Mouse (Mus musculus) liver, adult 2 months (tissue): Measurements from ENCODE around the gene Rpl34. TPM values are rescaled to one million over a fixed set of nuclear protein-coding genes. Genes with fewer than 3 reads are reported as not detected.

Source experiments
- DNase-seq: peaks from one replicate; pipeline ENCODE4 v3.0.0-alpha.2; 2011; ENCODE audit warnings: low read depth, low spot score; ENCODE audit errors: extremely low read depth
- H3K27ac ChIP-seq: fragments of 200-500 bp; replicated peaks from 2 replicates; pipeline ENCODE4 v1.5.1; 2012; ENCODE audit warnings: low read depth, mild to moderate bottlenecking, control low read depth, inconsistent platforms, low read length; ENCODE audit not compliant: insufficient read depth
- H3K27me3 ChIP-seq: fragments of 200-500 bp; 2 replicates; pipeline ENCODE4 v1.6.1; 2012; ENCODE audit warnings: mild to moderate bottlenecking, moderate library complexity, low read length, inconsistent platforms; ENCODE audit not compliant: control insufficient read depth, insufficient read depth
- H3K36me3 ChIP-seq: fragments of 200-500 bp; 2 replicates; pipeline ENCODE4 v1.6.1; 2012; ENCODE audit warnings: low read length, inconsistent platforms; ENCODE audit not compliant: control insufficient read depth, insufficient read depth
- H3K4me1 ChIP-seq: fragments of 200-500 bp; 2 replicates; pipeline ENCODE4 v1.6.1; 2011; ENCODE audit warnings: low read length; ENCODE audit not compliant: control insufficient read depth, insufficient read depth
- H3K4me3 ChIP-seq: fragments of 200-500 bp; 2 replicates; pipeline ENCODE4 v1.5.1; 2011; ENCODE audit warnings: low read depth, mild to moderate bottlenecking, control low read depth, low read length, moderate library complexity; ENCODE audit not compliant: insufficient read depth
- H3K79me2 ChIP-seq: fragments of 200-500 bp; 2 replicates; pipeline ENCODE4 v1.6.1; 2012; ENCODE audit warnings: inconsistent platforms, mild to moderate bottlenecking, low read length, moderate library complexity; ENCODE audit not compliant: control insufficient read depth, insufficient read depth
- H3K9ac ChIP-seq: fragments of 200-500 bp; 2 replicates; pipeline ENCODE4 v1.6.1; 2012; ENCODE audit warnings: low read depth, mild to moderate bottlenecking, control low read depth, inconsistent platforms, low read length
- CTCF ChIP-seq: fragments of 200-500 bp; IDR thresholded peaks from 2 replicates; pipeline ENCODE4 v1.5.1; 2011; ENCODE audit warnings: low read depth, low read length, control low read depth
- POLR2A ChIP-seq: fragments of 200-500 bp; IDR thresholded peaks from 2 replicates; pipeline ENCODE4 v1.6.1; 2011; ENCODE audit warnings: low read length, control low read depth; ENCODE audit not compliant: insufficient read depth; ENCODE audit errors: extremely low read depth
- WGBS: fragments of 180-500 bp; shearing (Covaris S2); methylation state at CpG from one replicate; pipeline ENCODE4 v1.1.7; 2018; 5-methylcytosine and 5-hydroxymethylcytosine counted together
- polyA plus RNA-seq: library from polyadenylated mRNA; depleted of rRNA; stranded (reverse); fragments of >200 nt; gene quantifications from 2 replicates; pipeline ENCODE4 v1.2.3, GENCODE M21; 2012
- total RNA-seq: library from RNA; depleted of rRNA; stranded (reverse); fragments of >200 nt; gene quantifications from 2 replicates; pipeline ENCODE4 v1.2.3, GENCODE M21; 2014

Rpl34 gene
- total and polyA plus RNA-seq, 2 experiments = 420 to 688 TPM

- Histone ChIP-seq H3K27ac (no peak overlapping the region), H3K4me3 (no peak overlapping the region), H3K79me2 (no peaks in the 10 kb centered on the region), H3K4me1 (no peaks in the 10 kb centered on the region), H3K9ac (no peak overlapping the region), H3K27me3 (no peaks in the 10 kb centered on the region), H3K36me3 (no peaks in the 10 kb centered on the region)
- TF ChIP-seq CTCF (no peak), POLR2A (no peak)
- no peak for DNase-seq
- 88% methylated on average over 8 of the region's 8 CpGs for WGBS
Measured at GRCm38 (mm10) chr3:130757117-130757852, 27.1 kb upstream of the Rpl34 start.

DNA sequence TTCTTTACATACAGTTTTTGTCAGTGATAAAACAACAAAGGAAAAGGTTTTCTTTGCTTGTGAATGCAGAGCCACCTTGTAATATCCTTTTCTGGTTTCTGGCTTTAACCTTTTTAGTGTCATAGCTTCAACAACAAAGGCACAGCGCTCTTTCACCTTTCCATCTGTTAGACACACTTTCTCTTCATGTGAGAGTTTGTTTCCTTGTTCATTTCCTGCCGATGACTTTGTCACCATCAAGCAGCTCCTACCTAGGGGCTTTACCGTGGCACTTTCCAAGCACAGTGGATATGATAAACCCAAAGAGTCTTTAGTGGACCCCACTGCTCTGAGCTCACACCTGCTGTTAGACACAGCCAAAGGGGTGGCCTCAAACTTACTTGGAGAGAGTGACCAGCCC lies 19.0 kb upstream of the Rpl34 start:
- 87% methylated on average over 3 of the region's 3 CpGs for WGBS
- H3K27me3 ChIP-seq = no peaks in the 10 kb centered on the region

GRCm38 (mm10) chr3:130746673-130747619 lies 16.7 kb upstream of the Rpl34 start:
- no peaks in the 10 kb centered on the region for H3K4me1 ChIP-seq
- no peak overlapping the region for H3K27ac ChIP-seq
- H3K9ac ChIP-seq = no peak overlapping the region
- no peaks in the 10 kb centered on the region for H3K79me2 ChIP-seq
- no peaks in the 10 kb centered on the region for H3K36me3 ChIP-seq
- TF ChIP-seq CTCF (no peak), POLR2A (no peak)
- H3K27me3 ChIP-seq = no peaks in the 10 kb centered on the region
- 82% methylated on average over 10 of the region's 10 CpGs for whole genome bisulfite sequencing
- no peak for DNase-seq
- no peak overlapping the region for H3K4me3 ChIP-seq

More for the DNA sequence above, 19.0 kb upstream of the Rpl34 start:
- Histone ChIP-seq H3K4me3 (no peak overlapping the region), H3K36me3 (no peaks in the 10 kb centered on the region), H3K79me2 (no peaks in the 10 kb centered on the region), H3K9ac (no peak overlapping the region), H3K4me1 (no peaks in the 10 kb centered on the region), H3K27ac (no peak overlapping the region)
- TF ChIP-seq POLR2A (no peak), CTCF (no peak)
- no peak for DNase-seq

DNA sequence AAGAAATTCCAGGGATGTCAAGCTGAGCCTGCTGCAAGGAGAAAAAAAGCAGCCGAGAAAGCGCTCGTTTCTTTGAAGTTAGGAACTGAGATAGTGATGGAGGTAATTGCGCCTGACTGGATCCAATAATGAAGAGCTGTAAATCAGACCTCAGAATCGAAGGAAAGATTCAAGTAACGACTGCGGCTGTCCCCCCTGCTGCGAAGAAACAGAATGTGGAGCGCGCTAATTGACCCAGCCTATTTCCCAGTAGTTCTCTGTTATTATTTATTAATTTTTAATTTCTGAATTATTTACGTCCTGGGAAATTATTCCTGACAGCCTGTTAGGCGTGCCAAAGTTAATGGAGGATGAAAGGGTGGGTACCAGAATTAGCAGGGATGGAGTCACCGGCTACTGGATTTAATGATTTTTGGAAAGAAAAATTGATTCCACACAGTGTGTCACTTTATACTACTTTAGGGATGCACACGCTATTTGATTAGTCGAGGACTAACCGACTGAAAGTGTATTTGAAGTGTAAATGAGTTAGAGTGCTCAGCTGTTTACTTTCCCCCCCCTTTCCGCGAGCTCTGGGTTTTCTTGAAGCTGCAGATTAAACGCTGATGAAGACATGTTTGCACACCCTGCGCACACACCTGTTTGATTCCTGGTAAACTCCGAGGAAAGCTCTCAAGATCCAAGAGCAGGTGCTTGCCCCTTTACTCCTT lies 7.6 kb upstream of the Rpl34 start:
- Histone ChIP-seq H3K27ac (no peak overlapping the region), H3K4me1 (no peaks in the 10 kb centered on the region), H3K27me3 (no peaks in the 10 kb centered on the region), H3K79me2 (no peaks in the 10 kb centered on the region), H3K9ac (no peak overlapping the region), H3K36me3 (no peaks in the 10 kb centered on the region), H3K4me3 (no peak overlapping the region)
- no peak for DNase-seq
- TF ChIP-seq POLR2A (no peak), CTCF (no peak)
- 44% methylated on average over 21 of the region's 21 CpGs for WGBS

DNA sequence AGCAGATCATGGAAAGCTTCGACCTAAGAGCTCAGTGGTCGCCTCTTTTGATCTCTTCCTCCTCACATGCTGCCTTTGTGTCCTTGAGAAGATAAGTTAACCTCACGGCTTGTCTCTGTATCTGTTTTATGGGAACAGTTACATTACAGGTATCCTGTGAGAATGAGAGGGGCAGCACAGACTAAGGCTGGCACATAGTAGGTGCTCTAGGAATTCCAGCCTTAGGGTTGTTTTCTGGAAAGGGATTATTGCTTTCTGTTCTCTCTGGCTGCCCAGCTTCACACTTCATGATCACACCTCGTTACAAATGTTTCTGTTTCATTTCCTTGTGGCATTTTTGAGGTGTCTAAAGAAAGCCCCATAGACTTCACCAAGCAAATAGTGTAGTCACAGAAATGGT lies 6.6 kb upstream of the Rpl34 start:
- Histone ChIP-seq H3K36me3 (no peaks in the 10 kb centered on the region), H3K79me2 (no peaks in the 10 kb centered on the region), H3K4me3 (no peak overlapping the region), H3K9ac (no peak overlapping the region), H3K27me3 (no peaks in the 10 kb centered on the region), H3K27ac (no peak overlapping the region), H3K4me1 (no peaks in the 10 kb centered on the region)
- whole genome bisulfite sequencing = 59% methylated on average over 4 of the region's 4 CpGs
- DNase-seq = no peak
- TF ChIP-seq CTCF (no peak), POLR2A (no peak)
